Mouse (Mus musculus) forebrain, embryonic 10.5 days (tissue): Measurements from ENCODE around the gene Spata46. TPM values are rescaled to one million over a fixed set of nuclear protein-coding genes. Genes with fewer than 3 reads are reported as not detected.
A peak's percentile ranks its signal among the peaks of the same experiment; 100 is the strongest.

Source experiments
- DNase-seq: peaks from one replicate; pipeline ENCODE4 v3.0.0-alpha.2; 2017; ENCODE audit warnings: low spot score; ENCODE audit errors: extremely low spot score
- H3K27ac ChIP-seq: fragments of 300-500 bp; sonication (generic); 2 replicates; pipeline ENCODE4 v1.5.1; 2016; ENCODE audit warnings: mild to moderate bottlenecking
- H3K27me3 ChIP-seq: fragments of 300-500 bp; sonication (generic); 2 replicates; pipeline ENCODE4 v1.6.1; 2016; ENCODE audit warnings: mild to moderate bottlenecking; ENCODE audit not compliant: poor library complexity, severe bottlenecking
- H3K36me3 ChIP-seq: fragments of 300-500 bp; sonication (generic); replicated peaks from 2 replicates; pipeline ENCODE4 v1.6.1; 2016; ENCODE audit warnings: mild to moderate bottlenecking, moderate library complexity
- H3K4me1 ChIP-seq: fragments of 300-500 bp; sonication (generic); 2 replicates; pipeline ENCODE4 v1.6.1; 2016
- H3K4me3 ChIP-seq: fragments of 300-500 bp; sonication (generic); 2 replicates; pipeline ENCODE4 v1.5.1; 2016; ENCODE audit warnings: mild to moderate bottlenecking, moderate library complexity
- H3K9me3 ChIP-seq: fragments of 300-500 bp; sonication (generic); 2 replicates; pipeline ENCODE4 v1.6.1; 2016; ENCODE audit warnings: mild to moderate bottlenecking, moderate library complexity
- WGBS: fragments of 180-500 bp; shearing (Covaris S2); methylation state at CpG from one replicate; pipeline ENCODE4 v1.1.7; 2016; 5-methylcytosine and 5-hydroxymethylcytosine counted together
- polyA plus RNA-seq: library from polyadenylated mRNA; unstranded; fragments of >200 nt; fragmentation: Nextera tagmentation; extraction: Ambion mirVana; gene quantifications from 2 replicates; pipeline ENCODE4 v1.2.1, GENCODE M21; 2016

Spata46 gene
- polyA plus RNA-seq, 1 experiment from 2014 or later = 1.9 TPM

DNA sequence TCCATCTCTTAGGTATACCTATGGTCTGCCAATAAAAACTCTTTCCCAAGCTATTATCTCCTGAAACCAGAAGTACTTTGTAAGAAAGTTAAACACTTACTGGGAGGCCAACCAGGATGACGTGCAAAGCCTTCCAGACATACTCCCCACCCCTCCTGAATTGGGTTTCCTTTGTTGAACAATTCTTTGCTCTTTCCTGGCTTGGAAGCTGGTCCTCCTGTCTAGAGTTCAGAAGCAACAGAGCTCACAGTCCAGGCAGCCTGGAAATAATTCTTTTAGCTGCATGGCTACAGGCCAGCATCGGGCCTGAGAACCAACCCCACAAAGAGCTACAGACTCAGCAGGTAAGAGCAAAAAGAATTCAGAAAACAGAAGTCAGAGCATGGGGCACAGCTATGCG is 37.7 kb downstream of the Spata46 start:
- Histone ChIP-seq H3K27me3 (no peaks in the 10 kb centered on the region), H3K36me3 (no peaks in the 10 kb centered on the region), H3K9me3 (no peaks in the 10 kb centered on the region), H3K4me3 (no peak overlapping the region), H3K27ac (no peak overlapping the region), H3K4me1 (peaks cover 9% of the 10 kb centered on the region; the same call in 1 of the 2 replicates)
- DNase-seq = no peak
- 81% methylated on average over 3 of the region's 3 CpGs for WGBS

DNA sequence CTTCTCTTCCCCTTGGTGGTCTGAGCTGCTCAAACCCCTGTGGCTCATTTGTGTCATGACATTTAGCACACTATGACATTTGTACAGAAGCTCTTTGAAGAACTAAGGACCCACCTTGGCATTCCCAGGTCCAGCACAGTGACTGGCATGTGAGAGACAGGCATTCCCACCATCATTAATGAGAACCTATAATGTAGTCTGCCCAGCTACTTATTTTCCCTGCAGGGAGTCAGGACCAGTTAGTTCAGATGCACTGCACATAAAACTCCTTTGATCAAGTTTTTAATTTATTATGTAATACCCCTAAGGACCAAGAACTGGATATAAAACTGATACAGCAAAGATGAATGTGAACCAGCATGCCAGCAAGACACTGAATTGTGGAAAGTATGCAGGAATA is 42.5 kb downstream of the Spata46 start:
- Histone ChIP-seq H3K4me1 (no peaks in the 10 kb centered on the region), H3K9me3 (no peaks in the 10 kb centered on the region), H3K27ac (no peak overlapping the region), H3K27me3 (no peaks in the 10 kb centered on the region), H3K4me3 (no peak overlapping the region), H3K36me3 (no peaks in the 10 kb centered on the region)
- DNase-seq = no peak

DNA sequence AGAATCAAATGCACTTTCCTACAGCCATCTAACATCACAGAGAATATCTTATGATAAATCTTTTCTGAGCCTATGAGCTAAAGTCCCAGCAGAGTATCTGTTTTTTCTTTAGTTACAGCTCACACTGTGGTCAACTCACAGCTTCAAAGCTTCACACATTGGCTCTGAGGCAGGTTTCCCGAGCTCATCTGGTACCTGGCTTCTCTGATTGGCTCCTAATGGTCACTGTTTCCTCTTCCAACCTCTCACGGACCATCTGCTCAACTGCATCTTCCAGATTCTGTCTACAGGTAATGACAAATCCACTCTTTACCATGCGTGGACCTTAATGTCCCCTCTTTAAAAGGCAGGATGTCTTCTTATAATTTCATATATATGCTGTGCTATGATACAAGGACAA is 44.7 kb downstream of the Spata46 start:
- Histone ChIP-seq H3K27ac (no peak overlapping the region), H3K9me3 (no peaks in the 10 kb centered on the region), H3K4me3 (no peak overlapping the region), H3K4me1 (no peaks in the 10 kb centered on the region), H3K27me3 (no peaks in the 10 kb centered on the region), H3K36me3 (no peaks in the 10 kb centered on the region)
- 79% methylated on average over 3 of the region's 3 CpGs for WGBS
- DNase-seq = no peak

DNA sequence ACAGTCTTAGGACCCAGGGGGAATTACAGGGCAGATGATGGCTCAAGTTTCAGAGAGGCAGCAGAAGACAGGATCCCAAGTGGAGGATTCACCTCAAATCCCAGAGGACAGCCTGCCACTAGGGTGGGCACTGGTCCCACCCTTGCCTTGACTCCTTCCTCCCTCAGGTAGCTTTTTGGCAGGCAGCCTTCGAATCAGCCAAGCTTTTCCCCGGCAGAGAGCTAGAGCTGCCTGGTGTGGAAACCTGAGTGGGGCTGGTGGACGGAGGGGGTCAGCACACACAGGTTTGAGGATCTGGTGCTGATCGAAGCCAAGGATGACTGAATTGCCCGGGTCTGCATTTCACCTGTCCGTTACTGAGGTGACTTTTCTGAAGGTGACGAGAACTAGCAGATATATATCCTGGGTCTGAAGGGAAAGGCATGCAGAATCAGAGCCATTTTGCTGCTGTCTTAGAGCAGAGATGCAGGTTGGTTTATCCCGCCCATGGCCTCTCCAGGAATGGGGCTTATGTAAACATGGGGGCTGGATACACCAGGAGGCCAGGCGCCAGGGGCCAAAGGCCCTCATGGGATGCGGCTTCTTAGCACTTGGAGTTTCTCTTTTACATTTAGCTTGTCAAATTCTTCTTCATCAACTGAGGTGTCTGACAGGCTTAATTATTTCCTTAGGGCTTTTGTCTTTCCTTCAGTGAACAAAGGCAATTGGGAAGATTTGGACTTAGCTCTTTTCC is 51.7 kb downstream of the Spata46 start:
- Histone ChIP-seq H3K4me1 (peaks cover 17% of the 10 kb centered on the region), H3K4me3 (no peak overlapping the region), H3K36me3 (no peaks in the 10 kb centered on the region), H3K9me3 (no peaks in the 10 kb centered on the region), H3K27me3 (no peaks in the 10 kb centered on the region), H3K27ac (0 out of 2 replicates have a peak overlapping the region, but pooled peaks have one; percentile 4)
- WGBS = 81% methylated on average over 10 of the region's 10 CpGs
- DNase-seq = no peak

Other genes starting within 250 kb of the Spata46 start
- gene Ddr2, start 198.0 kb upstream of the Spata46 start, polyA plus RNA-seq = 28.7 and 30.7 TPM in 2 replicates
- 53.3 and 55.2 TPM in 2 replicates for gene Uap1, start 133.8 kb upstream of the Spata46 start, polyA plus RNA-seq
- gene Uhmk1, start 93.4 kb upstream of the Spata46 start, polyA plus RNA-seq = 10.0 and 10.1 TPM in 2 replicates
- gene Sh2d1b2, start 76.1 kb upstream of the Spata46 start, polyA plus RNA-seq = not detected in 2 replicates
- gene Sh2d1b1, start 31.5 kb upstream of the Spata46 start, polyA plus RNA-seq = not detected in 2 replicates
- gene Gm7694, start 2.5 kb upstream of the Spata46 start, polyA plus RNA-seq = 3.4 and 3.6 TPM in 2 replicates